Mouse (Mus musculus) spleen, postnatal 10 days (tissue): ENCODE measurements around the gene Cask.

Experiments
- DNase-seq, 2 experiments: peaks; one replicate each; pipeline ENCODE4 v3.0.0; 2021 to 2022; ENCODE audit warnings: low spot score in 2 of 2

The Cask gene

GRCm38 (mm10) chrX:13720296-13720829, 130.8 kb downstream of the Cask start:
- DNase-seq: no peak

DNA sequence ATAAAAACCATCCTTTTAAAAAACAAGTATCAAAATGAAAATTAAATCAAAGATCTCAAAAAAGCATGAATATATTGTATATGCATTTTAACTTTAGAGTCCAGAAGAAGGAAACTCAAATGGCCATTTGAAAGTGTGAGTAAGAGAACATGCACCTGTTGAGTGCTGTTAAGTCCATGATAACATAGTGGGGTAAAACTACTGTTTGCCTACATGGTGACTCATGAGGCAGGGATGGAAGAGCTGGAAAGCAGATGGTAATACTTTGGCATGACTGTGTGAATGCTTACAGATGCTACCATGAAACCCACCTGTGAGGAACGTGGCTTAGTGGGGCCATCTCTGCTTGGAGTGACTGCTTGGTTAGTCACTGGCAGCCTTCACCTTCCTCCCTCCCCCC, 132.9 kb downstream of the Cask start:
- no peak for DNase-seq

GRCm38 (mm10) chrX:13716796-13717569, 134.2 kb downstream of the Cask start:
- no peak for DNase-seq

- DNase-seq: peak in 1 of 2 experiments; percentile 36
Observed at GRCm38 (mm10) chrX:13710174-13710573, 141.0 kb downstream of the Cask start.

DNA sequence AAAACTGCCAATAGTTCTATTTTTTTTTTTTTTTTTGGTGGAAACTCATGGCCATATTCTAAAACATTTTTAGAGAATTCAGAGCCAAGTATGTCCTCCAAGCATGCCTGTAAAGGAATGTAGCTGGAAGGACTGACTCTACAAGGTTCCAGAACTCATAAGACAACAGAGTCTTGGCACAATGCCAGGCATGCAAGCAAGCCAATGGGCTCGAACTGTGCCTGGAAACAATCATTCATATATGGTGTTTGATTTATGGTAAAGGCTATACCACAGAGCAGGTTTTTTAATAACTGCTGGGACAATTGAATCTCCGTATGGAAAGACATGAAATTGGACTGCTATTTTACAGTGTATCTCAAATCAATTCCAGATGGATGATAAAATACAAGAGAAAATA, 146.1 kb downstream of the Cask start:
- DNase-seq: no peak

GRCm38 (mm10) chrX:13700681-13701080, 150.5 kb downstream of the Cask start:
- no peak for DNase-seq

DNA sequence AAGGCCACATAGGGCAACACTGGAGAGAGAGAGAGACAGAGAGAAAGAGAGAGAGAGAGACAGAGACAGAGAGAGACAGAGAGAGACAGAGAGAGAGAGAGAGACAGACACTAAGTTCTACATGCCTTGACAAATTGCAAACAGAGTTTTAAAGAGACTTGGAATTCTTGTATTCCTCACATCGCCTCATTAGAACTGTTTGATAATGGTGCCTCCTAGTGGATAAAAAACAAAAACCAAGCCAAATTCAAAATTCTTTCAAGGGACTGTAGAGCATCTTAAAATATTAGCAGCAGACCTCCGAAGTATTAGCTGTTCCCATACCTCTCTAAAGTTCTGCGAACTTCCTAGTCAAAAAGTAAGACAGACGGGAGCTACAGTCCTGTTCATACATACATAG, 159.3 kb downstream of the Cask start:
- no peak for DNase-seq

- DNase-seq: no peak
Observed at GRCm38 (mm10) chrX:13688356-13688755, 162.8 kb downstream of the Cask start.

DNA sequence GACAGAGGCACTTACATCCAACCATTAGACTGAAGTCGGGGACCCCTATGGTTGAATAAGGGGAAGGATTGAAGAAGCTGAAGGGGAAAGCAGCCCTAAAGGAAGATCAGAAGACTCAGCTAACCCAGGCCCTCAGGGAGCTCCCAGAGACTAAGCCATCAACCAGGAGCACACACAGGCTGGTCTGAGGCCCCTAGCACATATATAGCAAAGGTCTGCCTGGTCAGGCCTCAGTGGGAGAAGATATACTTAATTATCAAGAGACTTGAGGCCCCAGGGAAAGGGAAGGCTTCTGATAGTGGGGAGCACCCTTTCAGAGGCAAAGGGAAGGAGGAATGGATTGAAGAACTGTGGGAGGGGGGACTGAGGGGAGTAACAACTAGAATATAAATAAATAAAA, 164.6 kb downstream of the Cask start:
- DNase-seq: no peak

DNA sequence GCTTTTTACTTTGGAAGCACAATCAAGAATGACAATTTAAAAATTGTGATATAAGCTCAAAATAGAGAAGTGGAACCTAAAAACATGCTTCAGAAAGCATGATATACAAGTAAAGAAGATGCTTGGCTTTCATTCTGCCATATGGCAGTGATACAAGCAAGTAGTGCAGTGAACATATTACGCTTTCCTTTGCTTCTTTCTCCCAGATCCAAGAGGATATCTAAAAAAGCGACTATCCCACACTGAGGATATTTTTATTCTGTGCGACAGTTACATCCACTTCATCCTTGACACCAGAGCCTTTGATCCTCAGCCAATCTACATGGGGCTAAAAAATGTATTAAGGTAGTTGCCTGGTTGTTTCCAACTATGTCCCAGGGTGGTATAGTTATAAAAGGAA, 169.4 kb downstream of the Cask start:
- no peak for DNase-seq

GRCm38 (mm10) chrX:13673001-13673400, 178.2 kb downstream of the Cask start:
- no peak for DNase-seq

GRCm38 (mm10) chrX:13670342-13670741, 180.8 kb downstream of the Cask start:
- DNase-seq: peak in 1 of 2 experiments; percentile 46

DNA sequence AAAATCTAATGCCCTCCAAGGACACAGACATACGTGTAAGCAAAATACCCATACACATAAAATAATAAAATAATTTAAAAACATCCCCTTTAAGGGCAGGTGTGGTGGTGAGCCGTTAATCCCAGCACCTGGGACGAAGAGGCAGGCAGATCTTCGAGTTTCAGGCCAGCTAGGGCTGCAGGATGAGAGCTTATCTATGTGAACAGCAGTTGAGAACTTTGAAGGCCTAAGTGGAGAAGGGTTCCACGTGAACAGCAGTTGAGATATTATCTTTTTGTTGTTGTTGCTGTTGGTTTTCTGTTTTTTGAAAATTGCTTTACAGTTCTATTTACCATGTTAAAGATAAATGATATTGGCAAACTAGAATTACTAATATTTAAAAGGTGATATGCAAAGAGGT, 182.3 kb downstream of the Cask start:
- no peak for DNase-seq

GRCm38 (mm10) chrX:13661063-13661462, 190.1 kb downstream of the Cask start, which contains the start of gene Gpr82:
Gene Gpr82 (plus strand): TSS chrX:13661363.
- DNase-seq: no peak

DNA sequence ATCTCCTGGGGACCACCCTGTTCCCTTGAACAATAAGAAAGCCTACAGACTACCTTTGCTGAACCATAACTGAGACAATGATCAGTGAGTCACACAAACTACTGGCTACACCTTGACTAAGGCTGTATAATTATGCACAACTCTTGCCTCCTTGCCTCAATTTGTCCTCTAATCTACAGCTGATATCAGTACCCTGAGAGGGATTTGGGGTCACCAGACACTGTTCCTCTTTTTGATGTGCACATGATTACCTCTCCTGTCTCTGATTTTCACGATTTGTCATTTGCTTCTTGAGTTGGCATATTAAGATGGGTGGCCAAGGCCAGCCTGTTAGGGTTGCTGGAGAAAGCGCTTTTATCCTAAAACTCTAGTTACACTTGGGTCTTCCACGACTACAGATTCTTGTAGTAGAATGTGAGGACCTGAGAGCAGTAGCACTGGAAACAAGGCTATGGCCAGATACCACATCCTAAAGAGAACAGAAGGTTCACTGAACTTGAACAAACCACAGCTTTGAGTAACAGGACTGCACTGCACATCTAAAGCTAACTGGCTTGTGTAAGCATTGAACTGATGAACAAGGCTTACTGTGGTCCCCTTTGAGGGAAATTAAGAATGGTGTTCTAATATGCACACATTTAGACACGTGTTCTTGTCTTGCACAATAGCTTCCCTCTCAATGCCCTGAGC, 191.8 kb downstream of the Cask start:
- no peak for DNase-seq

DNA sequence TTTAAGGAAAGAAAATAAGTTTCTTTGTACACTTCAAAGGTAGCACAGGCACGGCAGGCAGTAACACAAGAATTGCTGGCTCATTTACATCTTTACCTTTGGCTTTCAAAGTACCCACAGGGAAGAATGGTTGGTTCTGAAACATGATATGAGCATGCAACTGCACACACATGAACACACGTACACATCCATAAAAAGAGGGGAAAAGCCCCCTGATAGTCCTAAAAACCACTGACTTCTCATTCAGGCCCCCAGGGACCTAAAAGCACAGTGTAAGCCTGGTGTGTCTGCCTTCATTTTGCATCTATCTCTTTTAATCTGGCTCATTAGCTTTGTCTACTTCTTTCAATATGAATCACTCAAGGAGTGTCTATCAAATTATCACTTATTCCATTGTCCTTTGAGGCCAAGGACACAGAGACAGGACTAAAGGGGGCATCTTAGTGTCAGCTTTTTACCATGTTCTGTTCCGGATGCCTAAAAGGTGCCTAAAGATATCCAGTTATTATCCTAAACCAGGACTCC, 192.5 kb downstream of the Cask start:
- no peak for DNase-seq

DNA sequence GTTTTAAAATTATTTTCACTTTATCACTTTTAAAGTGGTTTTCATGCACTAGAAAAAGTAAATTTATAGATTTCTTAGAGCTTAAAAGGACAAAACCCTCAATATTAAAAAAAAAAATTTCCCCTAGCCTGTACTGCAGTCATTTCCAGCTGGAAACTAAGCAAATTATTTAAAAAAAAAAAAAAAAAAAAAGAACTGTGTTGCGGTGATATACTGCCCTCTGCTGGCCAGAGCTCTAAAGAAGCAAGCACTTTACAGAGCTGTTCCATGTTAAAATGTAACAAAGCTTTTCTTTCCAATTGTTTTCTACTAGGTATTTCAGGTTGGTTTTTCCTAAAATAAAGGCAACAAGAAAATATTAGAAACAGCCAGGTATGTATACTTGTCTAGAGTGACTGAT, 194.4 kb downstream of the Cask start:
- peak in 1 of 2 experiments; percentile 70 for DNase-seq

DNA sequence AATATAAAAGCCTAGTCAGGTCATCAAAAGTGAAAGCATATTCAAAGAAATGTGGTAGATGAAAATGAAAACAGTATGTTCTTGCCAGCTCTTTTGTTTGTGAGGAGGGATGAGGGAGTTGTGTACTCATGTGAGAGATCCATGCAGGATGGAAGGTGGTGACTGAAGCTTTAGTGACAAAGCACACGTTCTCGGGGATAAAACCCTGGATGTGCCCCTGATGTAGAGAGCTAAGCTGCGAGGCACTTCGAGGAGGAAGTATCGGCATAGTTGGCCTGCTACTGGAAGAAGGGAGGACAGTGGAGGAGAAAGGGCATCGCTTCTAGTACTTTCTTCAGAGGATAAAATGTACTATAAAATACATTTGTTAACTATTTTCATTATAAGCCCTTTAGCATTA, 195.3 kb downstream of the Cask start:
- DNase-seq: no peak

GRCm38 (mm10) chrX:13655005-13655421, 196.2 kb downstream of the Cask start:
- no peak for DNase-seq

GRCm38 (mm10) chrX:13652291-13652690, 198.9 kb downstream of the Cask start:
- DNase-seq: no peak

- no peak for DNase-seq
Observed at GRCm38 (mm10) chrX:13651889-13652288, 199.3 kb downstream of the Cask start.

DNA sequence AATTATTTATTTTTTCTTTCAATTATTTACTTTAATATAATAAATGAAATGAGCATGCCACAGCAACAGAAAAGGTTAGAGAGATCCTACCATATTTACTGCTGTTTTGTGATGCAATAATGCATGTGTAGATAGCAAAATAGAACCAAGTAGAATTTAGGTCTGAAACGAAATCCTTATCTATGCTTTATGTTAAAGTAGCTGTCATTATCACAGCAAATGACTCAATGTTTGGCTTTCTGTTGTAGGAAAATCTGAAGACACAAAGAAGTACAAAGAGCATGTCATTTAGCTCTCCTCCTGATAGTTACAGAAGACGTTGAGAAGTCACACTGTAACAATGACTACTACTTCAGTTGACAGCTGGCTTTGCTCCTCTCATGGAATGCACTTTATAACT, 212.3 kb downstream of the Cask start:
- DNase-seq: no peak

GRCm38 (mm10) chrX:13636398-13636797, 214.8 kb downstream of the Cask start:
- no peak for DNase-seq
